Mouse (Mus musculus) stomach, embryonic 14.5 days (tissue): ENCODE measurements around the gene Notch4. TPM values are rescaled to one million over a fixed set of nuclear protein-coding genes. Genes with fewer than 3 reads are reported as not detected.
A peak's percentile ranks its signal among the peaks of the same experiment; 100 is the strongest.
"Not testable (repeated sequence)": the region's sequence is repeated elsewhere in the genome, so short reads cannot be mapped to it uniquely, and the experiment has no call there.

Experiments
- ATAC-seq: fragments of 200-750 bp; cut with Nextera tagmentation; 2 replicates; pipeline ENCODE4 v1.8.0; 2017; ENCODE audit warnings: low read depth, moderate TSS enrichment; ENCODE audit not compliant: insufficient number of reproducible peaks, insufficient read depth, low FRiP score
- H3K27ac ChIP-seq: fragments of 300-500 bp; sonication (generic); 2 replicates; pipeline ENCODE4 v1.5.1; 2014; ENCODE audit warnings: mild to moderate bottlenecking, low read length, moderate library complexity, mixed read lengths
- H3K27me3 ChIP-seq: fragments of 300-500 bp; sonication (generic); 2 replicates; pipeline ENCODE4 v1.6.1; 2014; ENCODE audit warnings: low read length, control low read depth, mixed read lengths; ENCODE audit not compliant: control insufficient read depth, insufficient read depth
- H3K36me3 ChIP-seq: fragments of 300-500 bp; sonication (generic); 2 replicates; pipeline ENCODE4 v1.6.1; 2014; ENCODE audit warnings: mild to moderate bottlenecking, control low read depth, low read length, moderate library complexity, mixed read lengths; ENCODE audit not compliant: control insufficient read depth, insufficient read depth
- H3K4me1 ChIP-seq: fragments of 300-500 bp; sonication (generic); 2 replicates; pipeline ENCODE4 v1.6.1; 2014; ENCODE audit warnings: low read length, control low read depth, mixed read lengths; ENCODE audit not compliant: control insufficient read depth, insufficient read depth
- H3K4me2 ChIP-seq: fragments of 300-500 bp; sonication (generic); replicated peaks from 2 replicates; pipeline ENCODE4 v1.6.1; 2014; ENCODE audit warnings: low read depth, low read length, control low read depth
- H3K4me3 ChIP-seq: fragments of 300-500 bp; sonication (generic); 2 replicates; pipeline ENCODE4 v1.5.1; 2014; ENCODE audit warnings: low read depth, low read length, control low read depth
- H3K9ac ChIP-seq: fragments of 300-500 bp; sonication (generic); replicated peaks from 2 replicates; pipeline ENCODE4 v1.6.1; 2014; ENCODE audit warnings: low read depth, mild to moderate bottlenecking, control low read depth, low read length, moderate library complexity, mixed read lengths
- H3K9me3 ChIP-seq: fragments of 300-500 bp; sonication (generic); 2 replicates; pipeline ENCODE4 v1.6.1; 2016; ENCODE audit warnings: low read depth, low read length, control low read depth; ENCODE audit not compliant: control insufficient read depth
- WGBS: fragments of 180-500 bp; shearing (Covaris S2); extraction: QIAGEN DNeasy Blood & Tissue Kit; methylation state at CpG from one replicate; pipeline ENCODE4 v1.1.7; 2014; 5-methylcytosine and 5-hydroxymethylcytosine counted together
- polyA plus RNA-seq: library from polyadenylated mRNA; unstranded; fragments of >200 nt; fragmentation: Nextera tagmentation; extraction: Ambion mirVana; gene quantifications from 2 replicates; pipeline ENCODE4 v1.2.1, GENCODE M21; 2014

Gene Notch4
- 3.9 and 4.7 TPM in 2 replicates for polyA plus RNA-seq

- no peaks in the 10 kb centered on the region for H3K27me3 ChIP-seq
- WGBS, result 4% methylated on average over 6 of the region's 6 CpGs
- peaks cover 5% of the 10 kb centered on the region; the same call in 1 of the 2 replicates for H3K4me1 ChIP-seq
- no peaks in the 10 kb centered on the region for H3K36me3 ChIP-seq
- H3K4me2 ChIP-seq, result peak within 1 kb of the TSS; percentile 25
- H3K27ac ChIP-seq, result peak within 1 kb of the TSS; percentile 67
- peak within 1 kb of the TSS; percentile 2; the same call in 1 of the 2 replicates for H3K4me3 ChIP-seq
- peak; percentile 66 for ATAC-seq
- no peaks in the 10 kb centered on the region for H3K9me3 ChIP-seq
- H3K9ac ChIP-seq, result no peak within 1 kb of the TSS; the same call in 1 of the 2 replicates
Measured at GRCm38 (mm10) chr17:34564003-34564421, at the start of gene Notch4. TSS of gene Notch4 (plus strand) at chr17:34564268.

GRCm38 (mm10) chr17:34516514-34516913, 47.6 kb upstream of the Notch4 start:
- Histone ChIP-seq H3K9me3 (no peaks in the 10 kb centered on the region), H3K36me3 (no peaks in the 10 kb centered on the region), H3K4me2 (no peak overlapping the region), H3K4me3 (no peak overlapping the region), H3K4me1 (no peaks in the 10 kb centered on the region), H3K9ac (no peak overlapping the region), H3K27me3 (no peaks in the 10 kb centered on the region), H3K27ac (no peak overlapping the region)
- WGBS, result 73% methylated on average over 2 of the region's 2 CpGs
- ATAC-seq, result no peak

- no peak within 1 kb of the TSS for H3K9ac ChIP-seq
- ATAC-seq, result no peak
- H3K4me3 ChIP-seq, result no peak within 1 kb of the TSS
- no peak within 1 kb of the TSS for H3K27ac ChIP-seq
- H3K36me3 ChIP-seq, result no peaks in the 10 kb centered on the region
- no peaks in the 10 kb centered on the region for H3K9me3 ChIP-seq
- no peaks in the 10 kb centered on the region for H3K4me1 ChIP-seq
- WGBS, result 84% methylated on average over 4 of the region's 4 CpGs
- no peaks in the 10 kb centered on the region for H3K27me3 ChIP-seq
- H3K4me2 ChIP-seq, result no peak within 1 kb of the TSS
Measured at GRCm38 (mm10) chr17:34517252-34517651, 46.8 kb upstream of the Notch4 start, which contains the start of gene Btnl6. TSS of gene Btnl6 (minus strand) at chr17:34517352.

- no peak for ATAC-seq
- no peak overlapping the region for H3K9ac ChIP-seq
- H3K4me2 ChIP-seq, result no peak overlapping the region
- H3K36me3 ChIP-seq, result no peaks in the 10 kb centered on the region
- no peaks in the 10 kb centered on the region for H3K9me3 ChIP-seq
- 90% methylated on average over 4 of the region's 4 CpGs for WGBS
- H3K27me3 ChIP-seq, result no peaks in the 10 kb centered on the region
- no peak overlapping the region for H3K27ac ChIP-seq
- no peaks in the 10 kb centered on the region for H3K4me1 ChIP-seq
- H3K4me3 ChIP-seq, result no peak overlapping the region
Measured at GRCm38 (mm10) chr17:34517795-34518194, 46.3 kb upstream of the Notch4 start.

- ATAC-seq, H3K27ac ChIP-seq, H3K36me3 ChIP-seq, H3K9ac ChIP-seq, H3K27me3 ChIP-seq, H3K9me3 ChIP-seq, H3K4me3 ChIP-seq, H3K4me1 ChIP-seq, H3K4me2 ChIP-seq: not testable (repeated sequence)
- WGBS, result 72% methylated on average over 3 of the region's 3 CpGs
Measured at GRCm38 (mm10) chr17:34518571-34518970, 45.5 kb upstream of the Notch4 start.

- 55% methylated on average over 1 of the region's 1 CpGs for WGBS
- no peaks in the 10 kb centered on the region for H3K4me1 ChIP-seq
- no peak for ATAC-seq
- no peaks in the 10 kb centered on the region for H3K27me3 ChIP-seq
- no peak overlapping the region for H3K4me3 ChIP-seq
- H3K27ac ChIP-seq, result no peak overlapping the region
- no peaks in the 10 kb centered on the region for H3K9me3 ChIP-seq
- no peak overlapping the region for H3K9ac ChIP-seq
- H3K4me2 ChIP-seq, result no peak overlapping the region
- H3K36me3 ChIP-seq, result no peaks in the 10 kb centered on the region
Measured at GRCm38 (mm10) chr17:34519001-34519400, 45.1 kb upstream of the Notch4 start.

- Histone ChIP-seq H3K36me3 (no peaks in the 10 kb centered on the region), H3K9me3 (no peaks in the 10 kb centered on the region), H3K4me2 (no peak overlapping the region), H3K27me3 (no peaks in the 10 kb centered on the region), H3K9ac (no peak overlapping the region), H3K4me1 (no peaks in the 10 kb centered on the region), H3K4me3 (no peak overlapping the region), H3K27ac (no peak overlapping the region)
- ATAC-seq, result no peak
- WGBS, result 78% methylated on average over 3 of the region's 3 CpGs
Measured at GRCm38 (mm10) chr17:34532671-34533070, 31.4 kb upstream of the Notch4 start.

GRCm38 (mm10) chr17:34543567-34543966, 20.5 kb upstream of the Notch4 start:
- not testable (repeated sequence) for H3K4me1 ChIP-seq, H3K27ac ChIP-seq, H3K36me3 ChIP-seq, H3K9ac ChIP-seq, H3K27me3 ChIP-seq, H3K4me2 ChIP-seq, ATAC-seq, H3K9me3 ChIP-seq, H3K4me3 ChIP-seq
- 97% methylated on average over 12 of the region's 13 CpGs for WGBS

- no peak overlapping the region for H3K9ac ChIP-seq
- no peak for ATAC-seq
- H3K4me1 ChIP-seq, result no peaks in the 10 kb centered on the region
- H3K9me3 ChIP-seq, result no peaks in the 10 kb centered on the region
- 78% methylated on average over 1 of the region's 1 CpGs for WGBS
- no peak overlapping the region for H3K4me3 ChIP-seq
- H3K36me3 ChIP-seq, result no peaks in the 10 kb centered on the region
- H3K4me2 ChIP-seq, result no peak overlapping the region
- H3K27ac ChIP-seq, result no peak overlapping the region
- no peaks in the 10 kb centered on the region for H3K27me3 ChIP-seq
Measured at GRCm38 (mm10) chr17:34546797-34547196, 17.3 kb upstream of the Notch4 start.
